Mouse (Mus musculus): ENCODE measurements around the gene Hmmr. TPM values are rescaled to one million over a fixed set of nuclear protein-coding genes. Genes with fewer than 3 reads are reported as not detected.

Gene Hmmr
- polyA plus RNA-seq, 1 experiment from 2014 or later, result 92.0 TPM

DNA sequence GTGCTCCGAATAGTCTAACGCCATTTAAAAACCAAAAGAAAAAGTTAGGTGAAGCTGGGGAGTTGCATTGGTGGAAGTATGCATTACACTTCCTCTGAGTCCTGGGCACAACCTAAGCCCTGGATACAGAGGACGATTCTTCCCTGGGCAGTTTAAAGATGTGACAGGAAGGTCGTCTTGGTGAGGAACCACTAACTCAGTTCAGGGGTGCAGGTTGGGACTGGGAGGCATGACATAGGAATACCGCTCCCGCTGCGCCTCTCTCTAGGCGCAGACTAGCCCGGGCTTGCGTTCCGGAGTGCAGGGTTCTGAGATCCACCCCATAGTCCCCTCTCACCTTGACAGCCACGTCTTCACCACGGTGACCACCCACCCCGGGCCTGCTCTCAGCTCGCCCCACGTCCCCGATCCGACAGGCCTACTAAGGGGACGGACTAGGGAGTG, 21.5 kb upstream of the Hmmr start:
- Histone ChIP-seq H3K4me1 (replicated peaks; ENCODE audit: control insufficient read depth, insufficient read depth, low read length) (peaks cover 6% of the 10 kb centered on the region), H3K4me2 (peak overlapping the region; percentile 88), H3K4me3 (ENCODE audit: low read depth, low read length) (peak overlapping the region; percentile 86), H3K9me3 (ENCODE audit: control insufficient read depth, low read length) (no peaks in the 10 kb centered on the region), H3K27me3 (replicated peaks; ENCODE audit: control insufficient read depth, insufficient read depth, low read length) (no peaks in the 10 kb centered on the region), H3K27ac (ENCODE audit: low read depth, low read length) (peak overlapping the region; percentile 66), H3K9ac (ENCODE audit: low read depth, low read length) (peak overlapping the region; percentile 90), H3K36me3 (ENCODE audit: control insufficient read depth, insufficient read depth, low read length) (0 out of 2 replicates have a peak, but pooled peaks cover 2% of the 10 kb centered on the region)
- ATAC-seq (replicated peaks; ENCODE audit: low FRiP score) (peak; percentile 67), DNase-seq (ENCODE audit: low spot score) (no peak)
- 2% methylated on average over 19 of the region's 19 CpGs for WGBS

- H3K27ac ChIP-seq (ENCODE audit: low read depth, low read length), result no peak overlapping the region
- ATAC-seq (replicated peaks; ENCODE audit: low FRiP score) (no peak), DNase-seq (ENCODE audit: low spot score) (no peak)
- H3K27me3 ChIP-seq (replicated peaks; ENCODE audit: control insufficient read depth, insufficient read depth, low read length), result no peaks in the 10 kb centered on the region
- H3K36me3 ChIP-seq (ENCODE audit: control insufficient read depth, insufficient read depth, low read length), result peaks cover 2% of the 10 kb centered on the region; the same call in 1 of the 2 replicates
- H3K4me1 ChIP-seq (replicated peaks; ENCODE audit: control insufficient read depth, insufficient read depth, low read length), result peaks cover 6% of the 10 kb centered on the region
- H3K4me2 ChIP-seq, result peak overlapping the region; percentile 88
- H3K9ac ChIP-seq (ENCODE audit: low read depth, low read length), result no peak overlapping the region
- no peaks in the 10 kb centered on the region for H3K9me3 ChIP-seq (ENCODE audit: control insufficient read depth, low read length)
- H3K4me3 ChIP-seq (ENCODE audit: low read depth, low read length), result 0 out of 2 replicates have a peak overlapping the region, but pooled peaks have one; percentile 9
- 74% methylated on average over 6 of the region's 6 CpGs for WGBS
Measured at GRCm38 (mm10) chr11:40753836-40754235, 20.6 kb upstream of the Hmmr start.

DNA sequence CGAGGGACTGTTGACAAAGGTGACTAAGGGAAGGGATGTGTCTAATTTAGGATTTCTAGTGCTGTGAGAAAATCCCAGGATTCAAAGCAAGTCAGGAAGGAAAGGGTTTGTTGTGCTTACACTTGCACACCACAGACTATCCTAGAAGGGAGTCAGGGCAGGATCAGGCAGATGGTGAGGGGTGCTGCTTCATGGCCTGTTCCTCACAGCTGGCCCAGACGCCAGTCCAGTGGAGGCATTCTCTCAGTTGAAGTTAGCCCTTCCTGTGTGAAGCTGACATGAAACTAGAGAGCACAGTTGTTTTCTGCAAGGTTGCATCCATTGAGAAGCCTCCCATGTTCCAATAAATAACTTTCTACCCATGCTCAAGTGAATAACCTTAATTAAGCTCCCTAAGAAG, 14.5 kb upstream of the Hmmr start:
- Histone ChIP-seq H3K27ac (ENCODE audit: low read depth, low read length) (no peak overlapping the region), H3K27me3 (replicated peaks; ENCODE audit: control insufficient read depth, insufficient read depth, low read length) (no peaks in the 10 kb centered on the region), H3K9ac (ENCODE audit: low read depth, low read length) (no peak overlapping the region), H3K4me3 (ENCODE audit: low read depth, low read length) (no peak overlapping the region), H3K4me2 (no peak overlapping the region), H3K36me3 (ENCODE audit: control insufficient read depth, insufficient read depth, low read length) (peaks cover 2% of the 10 kb centered on the region; the same call in 1 of the 2 replicates), H3K9me3 (ENCODE audit: control insufficient read depth, low read length) (no peaks in the 10 kb centered on the region), H3K4me1 (replicated peaks; ENCODE audit: control insufficient read depth, insufficient read depth, low read length) (no peaks in the 10 kb centered on the region)
- 61% methylated on average over 2 of the region's 2 CpGs for WGBS
- DNase-seq (ENCODE audit: low spot score) (no peak), ATAC-seq (replicated peaks; ENCODE audit: low FRiP score) (no peak)

DNA sequence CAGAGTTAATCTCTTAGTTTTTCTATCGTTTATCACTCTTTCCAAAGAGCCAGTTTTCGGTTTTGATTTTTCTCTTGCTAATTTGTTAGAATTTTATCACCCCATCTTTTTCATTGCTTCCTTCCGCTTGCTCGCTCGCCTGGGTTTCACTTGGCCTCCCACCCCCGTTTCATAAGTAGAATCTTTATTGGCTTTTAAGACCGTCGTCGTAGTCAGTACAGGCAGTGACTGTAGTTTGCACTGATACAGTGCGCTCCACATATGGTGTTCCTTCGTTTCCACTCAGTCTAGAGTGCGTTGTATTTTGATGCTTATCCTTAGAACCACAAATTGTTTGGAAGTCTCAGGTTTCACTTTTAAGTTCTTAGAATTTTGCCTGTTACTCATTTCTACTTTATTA, 13.1 kb upstream of the Hmmr start:
- WGBS, result 86% methylated on average over 12 of the region's 12 CpGs
- H3K27me3 ChIP-seq (replicated peaks; ENCODE audit: control insufficient read depth, insufficient read depth, low read length), result no peaks in the 10 kb centered on the region
- no peaks in the 10 kb centered on the region for H3K4me1 ChIP-seq (replicated peaks; ENCODE audit: control insufficient read depth, insufficient read depth, low read length)
- H3K9me3 ChIP-seq (ENCODE audit: control insufficient read depth, low read length), result no peaks in the 10 kb centered on the region
- H3K4me2 ChIP-seq, result no peak overlapping the region
- no peak overlapping the region for H3K27ac ChIP-seq (ENCODE audit: low read depth, low read length)
- ATAC-seq (replicated peaks; ENCODE audit: low FRiP score) (no peak), DNase-seq (ENCODE audit: low spot score) (no peak)
- no peak overlapping the region for H3K4me3 ChIP-seq (ENCODE audit: low read depth, low read length)
- H3K9ac ChIP-seq (ENCODE audit: low read depth, low read length), result no peak overlapping the region
- H3K36me3 ChIP-seq (ENCODE audit: control insufficient read depth, insufficient read depth, low read length), result peaks cover 2% of the 10 kb centered on the region; the same call in 1 of the 2 replicates

- DNase-seq (ENCODE audit: low spot score) (no peak), ATAC-seq (replicated peaks; ENCODE audit: low FRiP score) (no peak)
- Histone ChIP-seq H3K4me3 (ENCODE audit: low read depth, low read length) (no peak overlapping the region), H3K27ac (ENCODE audit: low read depth, low read length) (no peak overlapping the region), H3K4me1 (replicated peaks; ENCODE audit: control insufficient read depth, insufficient read depth, low read length) (no peaks in the 10 kb centered on the region), H3K36me3 (ENCODE audit: control insufficient read depth, insufficient read depth, low read length) (peaks cover 9% of the 10 kb centered on the region), H3K9me3 (ENCODE audit: control insufficient read depth, low read length) (no peaks in the 10 kb centered on the region), H3K9ac (ENCODE audit: low read depth, low read length) (no peak overlapping the region), H3K4me2 (no peak overlapping the region), H3K27me3 (replicated peaks; ENCODE audit: control insufficient read depth, insufficient read depth, low read length) (no peaks in the 10 kb centered on the region)
- WGBS, result 80% methylated on average over 3 of the region's 3 CpGs
Measured at GRCm38 (mm10) chr11:40744348-40744747, 11.1 kb upstream of the Hmmr start.

DNA sequence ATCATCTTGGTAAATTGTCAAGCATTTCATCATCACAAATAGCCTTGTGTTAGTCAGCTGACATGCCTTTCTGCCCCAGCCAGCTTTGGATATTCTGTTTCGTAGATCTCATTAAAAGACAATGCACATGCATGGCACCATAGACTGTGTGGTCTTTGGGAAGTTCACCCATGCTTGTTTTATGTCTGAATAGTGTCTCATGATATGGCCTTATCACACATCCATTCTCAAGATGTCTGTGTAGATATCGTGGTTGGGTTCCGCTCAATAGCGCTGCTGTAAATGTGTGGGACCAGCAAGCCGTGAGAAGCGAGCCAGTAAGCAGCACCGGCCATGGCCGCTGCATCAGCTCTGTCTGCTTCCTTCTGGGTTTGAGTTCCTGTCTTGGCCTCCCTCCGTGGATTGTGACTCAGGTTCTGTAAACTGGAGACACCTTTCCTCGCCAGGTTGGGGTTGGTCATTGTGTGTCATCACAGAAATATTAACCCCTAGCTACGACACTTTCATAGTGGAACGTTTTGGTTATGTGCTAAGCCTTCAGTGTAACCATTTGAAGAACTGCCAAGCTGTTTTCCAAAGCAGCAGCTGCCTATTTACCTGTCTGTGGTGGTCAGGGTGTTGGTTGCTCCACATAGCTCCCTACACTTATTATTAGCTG, 8.5 kb upstream of the Hmmr start:
- DNase-seq (ENCODE audit: low spot score) (no peak), ATAC-seq (replicated peaks; ENCODE audit: low FRiP score) (0 out of 2 replicates have a peak, but pooled peaks have one; percentile 26)
- no peak overlapping the region for H3K9ac ChIP-seq (ENCODE audit: low read depth, low read length)
- H3K27me3 ChIP-seq (replicated peaks; ENCODE audit: control insufficient read depth, insufficient read depth, low read length), result no peaks in the 10 kb centered on the region
- no peak overlapping the region for H3K4me3 ChIP-seq (ENCODE audit: low read depth, low read length)
- H3K4me1 ChIP-seq (replicated peaks; ENCODE audit: control insufficient read depth, insufficient read depth, low read length), result no peaks in the 10 kb centered on the region
- H3K4me2 ChIP-seq, result no peak overlapping the region
- peaks cover 20% of the 10 kb centered on the region for H3K36me3 ChIP-seq (ENCODE audit: control insufficient read depth, insufficient read depth, low read length)
- H3K27ac ChIP-seq (ENCODE audit: low read depth, low read length), result no peak overlapping the region
- no peaks in the 10 kb centered on the region for H3K9me3 ChIP-seq (ENCODE audit: control insufficient read depth, low read length)
- WGBS, result 86% methylated on average over 12 of the region's 12 CpGs

- ATAC-seq (replicated peaks; ENCODE audit: low FRiP score) (no peak), DNase-seq (ENCODE audit: low spot score) (no peak)
- Histone ChIP-seq H3K27me3 (replicated peaks; ENCODE audit: control insufficient read depth, insufficient read depth, low read length) (no peaks in the 10 kb centered on the region), H3K9ac (ENCODE audit: low read depth, low read length) (no peak overlapping the region), H3K4me1 (replicated peaks; ENCODE audit: control insufficient read depth, insufficient read depth, low read length) (peaks cover 5% of the 10 kb centered on the region; the same call in 1 of the 2 replicates), H3K4me2 (no peak overlapping the region), H3K36me3 (ENCODE audit: control insufficient read depth, insufficient read depth, low read length) (peaks cover 26% of the 10 kb centered on the region), H3K4me3 (ENCODE audit: low read depth, low read length) (no peak overlapping the region), H3K27ac (ENCODE audit: low read depth, low read length) (no peak overlapping the region), H3K9me3 (ENCODE audit: control insufficient read depth, low read length) (no peaks in the 10 kb centered on the region)
- 94% methylated on average over 3 of the region's 3 CpGs for WGBS
Measured at GRCm38 (mm10) chr11:40737369-40737768, 4.1 kb upstream of the Hmmr start.

DNA sequence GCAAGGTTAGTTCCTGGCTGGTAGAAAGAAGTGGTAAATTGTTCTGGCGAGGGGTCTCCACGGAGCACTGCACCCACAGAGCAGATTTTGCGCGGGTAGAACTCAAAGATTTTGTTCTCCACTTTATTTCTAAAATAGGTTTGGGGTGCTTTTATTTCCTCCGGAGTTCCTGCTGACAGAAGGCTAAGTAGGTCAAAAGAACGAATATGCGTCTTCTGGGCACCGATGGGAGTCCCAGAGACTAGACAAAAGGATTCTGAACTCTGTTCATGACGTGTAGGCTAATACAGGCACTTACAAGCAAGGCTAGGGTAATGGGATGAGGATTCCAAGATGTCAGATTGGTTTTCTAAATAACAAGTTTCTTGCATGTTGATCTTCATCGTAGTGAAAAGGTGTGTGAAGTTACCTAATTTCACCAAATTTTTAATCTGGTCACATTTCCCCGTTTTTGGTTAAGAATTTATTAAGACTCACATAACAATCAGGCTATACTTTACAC, 1.1 kb upstream of the Hmmr start:
- Histone ChIP-seq H3K9ac (ENCODE audit: low read depth, low read length) (peak overlapping the region; percentile 97), H3K4me3 (ENCODE audit: low read depth, low read length) (peak overlapping the region; percentile 97), H3K36me3 (ENCODE audit: control insufficient read depth, insufficient read depth, low read length) (peaks cover 20% of the 10 kb centered on the region), H3K4me2 (peak overlapping the region; percentile 81), H3K27ac (ENCODE audit: low read depth, low read length) (peak overlapping the region; percentile 83), H3K9me3 (ENCODE audit: control insufficient read depth, low read length) (no peaks in the 10 kb centered on the region), H3K4me1 (replicated peaks; ENCODE audit: control insufficient read depth, insufficient read depth, low read length) (peaks cover 14% of the 10 kb centered on the region), H3K27me3 (replicated peaks; ENCODE audit: control insufficient read depth, insufficient read depth, low read length) (no peaks in the 10 kb centered on the region)
- no peak for ATAC-seq (replicated peaks; ENCODE audit: low FRiP score)
- no peak for DNase-seq (ENCODE audit: low spot score)
- WGBS, result 2% methylated on average over 11 of the region's 11 CpGs

GRCm38 (mm10) chr11:40732997-40733338, 254 bp downstream of the Hmmr start:
- 0 out of 2 replicates have a peak overlapping the region, but pooled peaks have one; percentile 62 for H3K27ac ChIP-seq (ENCODE audit: low read depth, low read length)
- peaks cover 18% of the 10 kb centered on the region for H3K36me3 ChIP-seq (ENCODE audit: control insufficient read depth, insufficient read depth, low read length)
- peak overlapping the region; percentile 97 for H3K4me3 ChIP-seq (ENCODE audit: low read depth, low read length)
- DNase-seq (ENCODE audit: low spot score) (no peak), ATAC-seq (replicated peaks; ENCODE audit: low FRiP score) (peak; percentile 68)
- H3K9ac ChIP-seq (ENCODE audit: low read depth, low read length), result peak overlapping the region; percentile 78
- under 1% methylated on average over 14 of the region's 14 CpGs for WGBS
- no peaks in the 10 kb centered on the region for H3K9me3 ChIP-seq (ENCODE audit: control insufficient read depth, low read length)
- peak overlapping the region; percentile 76 for H3K4me2 ChIP-seq
- no peaks in the 10 kb centered on the region for H3K27me3 ChIP-seq (replicated peaks; ENCODE audit: control insufficient read depth, insufficient read depth, low read length)
- peaks cover 14% of the 10 kb centered on the region for H3K4me1 ChIP-seq (replicated peaks; ENCODE audit: control insufficient read depth, insufficient read depth, low read length)
